Mouse (Mus musculus): ENCODE data around the gene Cenpx. TPM values are rescaled to one million over a fixed set of nuclear protein-coding genes. Genes with fewer than 3 reads are reported as not detected.

Cenpx gene
- total RNA-seq, 2 experiments from 2014 or later = 25.4 to 32.7 TPM

Other genes with a start within 250 kb of the Cenpx start
- 1 to 10 TPM; 5.2 to 9.1 TPM for gene Arl16, start 246.1 kb downstream of the Cenpx start, total RNA-seq (2021)
- 100 to 1,000 TPM; 156 to 166 TPM for gene Mrpl12, start 229.1 kb downstream of the Cenpx start, total RNA-seq (2021)
- gene Slc25a10, start 221.9 kb downstream of the Cenpx start, total RNA-seq (2021) = 1 to 10 TPM; 3.2 to 8.7 TPM
- gene Gcgr, start 183.0 kb downstream of the Cenpx start, total RNA-seq (2021) = under 1 TPM in 1 of 2 experiments, not detected in 1; 0.31 TPM
- 10 to 100 TPM; 21.4 to 23.7 TPM for gene Mcrip1, start 164.0 kb downstream of the Cenpx start, total RNA-seq (2021)
- gene Ppp1r27, start 162.6 kb downstream of the Cenpx start, total RNA-seq (2021) = 100 to 1,000 TPM in 1 of 2 experiments, 10 to 100 TPM in 1; 92.3 to 377 TPM
- gene P4hb, start 140.5 kb downstream of the Cenpx start, total RNA-seq (2021) = 100 to 1,000 TPM; 192 to 198 TPM
- gene Arhgdia, start 132.1 kb downstream of the Cenpx start, total RNA-seq (2021) = 10 to 100 TPM; 80.1 to 95.2 TPM
- gene Alyref, start 115.4 kb downstream of the Cenpx start, total RNA-seq (2021) = 10 to 100 TPM; 39.1 to 40.5 TPM
- gene Anapc11, start 115.3 kb downstream of the Cenpx start, total RNA-seq (2021) = 10 to 100 TPM; 50.7 to 51.6 TPM
- gene Npb, start 105.3 kb downstream of the Cenpx start, total RNA-seq (2021) = not detected
- 10 to 100 TPM; 30.7 to 34.7 TPM for gene Pcyt2, start 95.8 kb downstream of the Cenpx start, total RNA-seq (2021)
- 1 to 10 TPM; 4.3 to 7.2 TPM for gene Sirt7, start 88.5 kb downstream of the Cenpx start, total RNA-seq (2021)
- 10 to 100 TPM; 41.8 to 47.1 TPM for gene Mafg, start 80.1 kb downstream of the Cenpx start, total RNA-seq (2021)
- 1 to 10 TPM; 6.7 to 6.8 TPM for gene Pycr1, start 70.0 kb downstream of the Cenpx start, total RNA-seq (2021)
- gene Myadml2, start 65.6 kb downstream of the Cenpx start, total RNA-seq (2021) = 100 to 1,000 TPM; 121 to 134 TPM
- gene Notum, start 52.6 kb downstream of the Cenpx start, total RNA-seq (2021) = under 1 TPM in 1 of 2 experiments, not detected in 1; 0.18 TPM
- gene Aspscr1, start 40.8 kb downstream of the Cenpx start, total RNA-seq (2021) = 10 to 100 TPM; 25.8 to 28.8 TPM
- 1 to 10 TPM; 4.0 to 4.3 TPM for gene Lrrc45, start 187 bp upstream of the Cenpx start, total RNA-seq (2021)
- gene Rac3, start 7.7 kb upstream of the Cenpx start, total RNA-seq (2021) = 1 to 10 TPM; 1.2 TPM
- 1 to 10 TPM; 5.8 to 6.0 TPM for gene Dcxr, start 13.5 kb upstream of the Cenpx start, total RNA-seq (2021)
- 10 to 100 TPM in 1 of 2 experiments, 1 to 10 TPM in 1; 9.6 to 16.9 TPM for gene Cbr2, start 18.4 kb upstream of the Cenpx start, total RNA-seq (2021)
- gene Hmga1b, start 49.1 kb upstream of the Cenpx start, total RNA-seq (2021) = 10 to 100 TPM; 17.1 to 19.8 TPM
- gene Rfng, start 70.5 kb upstream of the Cenpx start, total RNA-seq (2021) = 10 to 100 TPM in 1 of 2 experiments, 1 to 10 TPM in 1; 9.6 to 11.0 TPM
- 10 to 100 TPM; 50.3 to 53.0 TPM for gene Gps1, start 70.5 kb upstream of the Cenpx start, total RNA-seq (2021)
- 10 to 100 TPM; 32.6 to 36.2 TPM for gene Dus1l, start 82.7 kb upstream of the Cenpx start, total RNA-seq (2021)
- 10 to 100 TPM; 11.1 to 59.9 TPM for gene Fasn, start 110.8 kb upstream of the Cenpx start, total RNA-seq (2021)
- 1 to 10 TPM; 2.8 to 2.9 TPM for gene Ccdc57, start 219.1 kb upstream of the Cenpx start, total RNA-seq (2021)
- 100 to 1,000 TPM; 313 to 418 TPM for gene Slc16a3, start 234.7 kb upstream of the Cenpx start, total RNA-seq (2021)

Data from gastrocnemius, postnatal 25 days (tissue).